Comparison of ENCODE assay signal across 8 mouse cellular contexts in the genomic region with DNA sequence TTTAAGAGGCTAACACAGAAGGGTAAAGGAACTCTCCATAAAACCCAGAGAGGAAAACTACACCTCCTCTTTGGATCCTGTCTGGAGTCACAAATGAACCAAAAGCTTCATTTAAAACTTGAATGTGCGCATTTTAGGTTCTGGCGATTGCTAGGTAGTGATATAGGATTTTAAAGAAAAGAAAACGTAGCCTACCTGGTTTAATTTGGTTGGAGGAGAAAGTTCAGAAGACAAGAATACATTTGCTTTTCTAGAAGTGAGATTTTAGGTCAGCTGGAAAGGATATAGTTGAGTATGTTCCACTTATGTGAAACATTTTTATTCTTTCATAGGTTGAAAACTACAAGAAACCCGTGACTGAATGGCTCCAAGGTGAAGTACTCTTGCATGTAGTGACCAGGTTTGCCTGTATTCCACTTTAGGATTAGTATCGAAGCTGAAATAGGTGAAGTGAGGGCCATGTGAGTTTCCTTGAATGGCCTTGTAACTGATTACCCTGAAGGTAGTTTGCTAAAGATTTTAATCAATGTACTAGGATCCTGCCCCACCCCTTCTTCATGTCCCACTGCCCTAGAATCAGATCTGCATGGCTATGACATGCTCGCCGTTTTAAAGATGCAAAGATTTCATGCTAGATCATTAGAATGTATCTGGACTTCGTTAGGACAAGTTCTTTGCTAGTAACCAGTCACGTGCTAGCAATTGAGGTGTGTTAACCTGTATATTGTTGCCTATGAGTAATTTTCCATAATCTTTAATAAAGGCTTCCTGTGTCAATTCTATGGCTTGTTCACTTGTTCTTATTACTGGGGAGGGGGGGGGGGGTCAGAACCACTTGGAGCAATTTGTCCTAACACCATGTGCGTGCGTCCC. TPM values are rescaled to one million over a fixed set of nuclear protein-coding genes. Genes with fewer than 3 reads are reported as not detected.
DNase-seq lines count a peak whose midpoint lies in the region; ATAC-seq and TF ChIP-seq lines count a peak whose summit lies in the region.

No protein-coding gene starts in this region.

- H3K4me2 ChIP-seq in liver, embryonic 11.5 days: peak overlapping the region; percentile 88

- no peaks in the 10 kb centered on the region for H3K27me3 ChIP-seq in testis, adult 2 months (ENCODE audit: control insufficient read depth, insufficient read depth, low read length)
- H3K27me3 ChIP-seq in liver, embryonic 11.5 days (replicated peaks; ENCODE audit: control insufficient read depth, insufficient read depth, low read length): no peaks in the 10 kb centered on the region

- H3K4me1 ChIP-seq in testis, adult 2 months (ENCODE audit: control insufficient read depth, insufficient read depth, low read length): no peaks in the 10 kb centered on the region; the same call in 1 of the 2 replicates
- H3K4me1 ChIP-seq in liver, embryonic 11.5 days (replicated peaks; ENCODE audit: control insufficient read depth, insufficient read depth, low read length): peaks cover 4% of the 10 kb centered on the region; the same call in 1 of the 2 replicates

- TF ChIP-seq POLR2A in testis, adult 2 months (IDR thresholded peaks at IDR 0.05; ENCODE audit: control insufficient read depth, low read depth, low read length): no peak

- H3K9ac ChIP-seq in liver, embryonic 11.5 days (ENCODE audit: low read depth, low read length): peak overlapping the region; percentile 99

- peak; percentile 24 for DNase-seq in cerebellum, adult 9-10 months
- DNase-seq in cerebellum, adult 9-11 months: no peak
- DNase-seq in testis, postnatal 14 days (ENCODE audit: low spot score): no peak
- DNase-seq in liver, embryonic 11.5 days (ENCODE audit: low spot score): no peak
- no peak for DNase-seq in right cerebral cortex, adult 2 months (ENCODE audit: low spot score in 2 of 2)
- no peak for DNase-seq in retina, embryonic 14.5 days (ENCODE audit: low spot score)
- no peak for DNase-seq in spleen, postnatal 36 days (ENCODE audit: low spot score in 2 of 2)

- H3K27ac ChIP-seq in testis, adult 2 months (ENCODE audit: control insufficient read depth, insufficient read depth, low read depth, low read length): peak overlapping the region; percentile 62
- H3K27ac ChIP-seq in liver, embryonic 11.5 days (ENCODE audit: low read depth, low read length): peak overlapping the region; percentile 95

- no peak for TF ChIP-seq CTCF in testis, adult 2 months (IDR thresholded peaks at IDR 0.05; ENCODE audit: control insufficient read depth, insufficient read depth, insufficient replicate concordance, low read depth, low read length)

- no peaks in the 10 kb centered on the region for H3K9me3 ChIP-seq in liver, embryonic 11.5 days (ENCODE audit: control insufficient read depth, low read length)

- 15% methylated on average over 11 of the region's 11 CpGs for WGBS in liver, embryonic 11.5 days

- H3K4me3 ChIP-seq in testis, adult 2 months (ENCODE audit: control insufficient read depth, low read depth, low read length): peak overlapping the region; percentile 87
- H3K4me3 ChIP-seq in liver, embryonic 11.5 days (ENCODE audit: low read depth, low read length): peak overlapping the region; percentile 96

- no peak for ATAC-seq in liver, embryonic 11.5 days (replicated peaks; ENCODE audit: low FRiP score)

- no peaks in the 10 kb centered on the region for H3K36me3 ChIP-seq in testis, adult 2 months (ENCODE audit: control insufficient read depth, insufficient read depth, low read length)
- H3K36me3 ChIP-seq in liver, embryonic 11.5 days (ENCODE audit: control insufficient read depth, insufficient read depth, low read length): peaks cover 16% of the 10 kb centered on the region

RNA-seq across cellular contexts. Expression of gene Usp46, which starts 25.6 kb away (rescaled TPM):
- 20.4 and 24.7 TPM in 2 replicates for polyA plus RNA-seq in testis, adult 2 months (2012; rRNA removed)
- polyA plus RNA-seq in liver, embryonic 11.5 days (2014; fragmentation: Nextera tagmentation; extraction: Ambion mirVana): 32.9 and 37.0 TPM in 2 replicates
